In genomic region chr15:79693740-79694139, GRCm38 (mm10) we compare ENCODE assay signal across 9 mouse cellular contexts. TPM values are rescaled to one million over a fixed set of nuclear protein-coding genes. Genes with fewer than 3 reads are reported as not detected.
DNase-seq lines count a peak whose midpoint lies in the region; ATAC-seq and TF ChIP-seq lines count a peak whose summit lies in the region.
"Had no signal": no experiment of that assay in that cellular context is flagged by ENCODE, and none has a peak within 500 bp of the region (broad histone marks: within the 10 kb centered on the region; RNA-seq: fewer than 3 reads in every experiment).

No protein-coding gene starts in this region.

- peak overlapping the region; percentile 45 for H3K4me3 ChIP-seq in bone marrow macrophage, adult 2 months (ENCODE audit: insufficient read depth, low read length)
- H3K4me3 ChIP-seq in liver, postnatal 0 days (ENCODE audit: low read depth, low read length), result peak overlapping the region; percentile 93
- H3K4me3 ChIP-seq in stomach, embryonic 15.5 days (replicated peaks), result no peak overlapping the region

- H3K4me2 ChIP-seq in liver, postnatal 0 days (ENCODE audit: low read depth, low read length), result peak overlapping the region; percentile 99
- H3K4me2 ChIP-seq in stomach, embryonic 15.5 days, result peak overlapping the region; percentile 16

- DNase-seq in layer of hippocampus, adult 9-11 months, result peak; percentile 44
- no peak for DNase-seq in layer of hippocampus, adult 8-10 months (ENCODE audit: low spot score in 2 of 2)
- peak; percentile 48 for DNase-seq in liver, postnatal 0 days
- no peak for DNase-seq in ovary, postnatal 14 days (ENCODE audit: low spot score)
- DNase-seq in gastrocnemius, postnatal 25 days, result no peak
- DNase-seq in adrenal gland, postnatal 25 days, result no peak
- DNase-seq: heart, postnatal 4 days had no signal

- TF ChIP-seq EP300 in liver, postnatal 0 days (IDR thresholded peaks at IDR 0.05; ENCODE audit: low read depth), result no peak

- no peaks in the 10 kb centered on the region for H3K9me3 ChIP-seq in liver, postnatal 0 days (ENCODE audit: low read length)
- H3K9me3 ChIP-seq in stomach, embryonic 15.5 days, result no peaks in the 10 kb centered on the region

- H3K27ac ChIP-seq in bone marrow macrophage, adult 2 months (ENCODE audit: insufficient read depth, low read depth, low read length), result peak overlapping the region; percentile 15; the same call in 1 of the 2 replicates
- H3K27ac ChIP-seq in liver, postnatal 0 days (ENCODE audit: low read depth), result peak overlapping the region; percentile 88
- no peak overlapping the region for H3K27ac ChIP-seq in stomach, embryonic 15.5 days

- TF ChIP-seq CTCF in bone marrow macrophage, adult 2 months (IDR thresholded peaks at IDR 0.05; ENCODE audit: low read depth, low read length), result no peak
- no peak for TF ChIP-seq CTCF in liver, postnatal 0 days (IDR thresholded peaks at IDR 0.05; ENCODE audit: low read depth)

- H3K9ac ChIP-seq in liver, postnatal 0 days (replicated peaks), result peak overlapping the region; percentile 67
- H3K9ac ChIP-seq in stomach, embryonic 15.5 days, result no peak overlapping the region

- WGBS in liver, postnatal 0 days (ENCODE audit: insufficient replicate concordance), result 22% methylated on average over 11 of the region's 11 CpGs
- 82% methylated on average over 11 of the region's 11 CpGs for WGBS in stomach, embryonic 15.5 days

- no peaks in the 10 kb centered on the region for H3K27me3 ChIP-seq in liver, postnatal 0 days (ENCODE audit: insufficient read depth, low read length)
- no peaks in the 10 kb centered on the region for H3K27me3 ChIP-seq in stomach, embryonic 15.5 days (replicated peaks)

- ATAC-seq in liver, postnatal 0 days, result no peak
- ATAC-seq in stomach, embryonic 15.5 days (ENCODE audit: insufficient read depth, low FRiP score, low read depth), result no peak

- peaks cover 19% of the 10 kb centered on the region for H3K36me3 ChIP-seq in liver, postnatal 0 days (replicated peaks; ENCODE audit: insufficient read depth, low read length)
- peaks cover 12% of the 10 kb centered on the region; the same call in 1 of the 2 replicates for H3K36me3 ChIP-seq in stomach, embryonic 15.5 days

- peaks cover 31% of the 10 kb centered on the region for H3K4me1 ChIP-seq in bone marrow macrophage, adult 2 months (ENCODE audit: control insufficient read depth, insufficient read depth, low read length)
- peaks cover 72% of the 10 kb centered on the region for H3K4me1 ChIP-seq in liver, postnatal 0 days (ENCODE audit: insufficient read depth)
- H3K4me1 ChIP-seq in stomach, embryonic 15.5 days, result peaks cover 24% of the 10 kb centered on the region

- TF ChIP-seq POLR2A in bone marrow macrophage, adult 2 months (IDR thresholded peaks at IDR 0.05; ENCODE audit: borderline replicate concordance, low read depth, low read length), result no peak

RNA-seq across cellular contexts. Expression of gene Gtpbp1, which starts 3.1 kb away (rescaled TPM):
- total RNA-seq in layer of hippocampus, adult 8-10 months (2022), result 10 to 100 TPM; 49.4 to 61.5 (median 52.8) TPM
- 27.1 and 32.7 TPM in 2 replicates for polyA plus RNA-seq in bone marrow macrophage, adult 2 months (2012; ENCODE audit: insufficient read depth, insufficient read length, missing spikeins)
- 14.8 and 16.8 TPM in 2 replicates for polyA plus RNA-seq in liver, postnatal 0 days (2015; fragmentation: Nextera tagmentation; extraction: Ambion mirVana)
- 28.2 and 29.3 TPM in 2 replicates for polyA plus RNA-seq in stomach, embryonic 15.5 days (2015; fragmentation: Nextera tagmentation; extraction: Ambion mirVana)
- total RNA-seq in gastrocnemius, postnatal 25 days (2021), result 10 to 100 TPM; 20.4 to 21.7 TPM
- total RNA-seq in adrenal gland, postnatal 25 days (2021), result 30.1 and 34.7 TPM in 2 replicates

RNA-seq across cellular contexts. Expression of gene Josd1, which starts 6.0 kb away (rescaled TPM):
- total RNA-seq in layer of hippocampus, adult 8-10 months (2022), result 10 to 100 TPM; 43.5 to 54.0 (median 46.4) TPM
- polyA plus RNA-seq in bone marrow macrophage, adult 2 months (2012; ENCODE audit: insufficient read depth, insufficient read length, missing spikeins), result 20.2 and 21.0 TPM in 2 replicates
- 13.3 and 13.9 TPM in 2 replicates for polyA plus RNA-seq in liver, postnatal 0 days (2015; fragmentation: Nextera tagmentation; extraction: Ambion mirVana)
- 21.2 and 22.0 TPM in 2 replicates for polyA plus RNA-seq in stomach, embryonic 15.5 days (2015; fragmentation: Nextera tagmentation; extraction: Ambion mirVana)
- 10 to 100 TPM; 12.1 to 16.0 TPM for total RNA-seq in gastrocnemius, postnatal 25 days (2021)
- 26.8 and 27.9 TPM in 2 replicates for total RNA-seq in adrenal gland, postnatal 25 days (2021)

RNA-seq across cellular contexts. Expression of gene Tomm22, which starts 23.1 kb away (rescaled TPM):
- total RNA-seq in layer of hippocampus, adult 8-10 months (2022), result 100 to 1,000 TPM in 3 of 4 experiments, 10 to 100 TPM in 1; 89.4 to 103 (median 101) TPM
- polyA plus RNA-seq in bone marrow macrophage, adult 2 months (2012; ENCODE audit: insufficient read depth, insufficient read length, missing spikeins), result 129 and 135 TPM in 2 replicates
- polyA plus RNA-seq in liver, postnatal 0 days (2015; fragmentation: Nextera tagmentation; extraction: Ambion mirVana), result 123 and 126 TPM in 2 replicates
- polyA plus RNA-seq in stomach, embryonic 15.5 days (2015; fragmentation: Nextera tagmentation; extraction: Ambion mirVana), result 227 and 254 TPM in 2 replicates
- total RNA-seq in gastrocnemius, postnatal 25 days (2021), result 10 to 100 TPM; 67.1 to 72.6 TPM
- total RNA-seq in adrenal gland, postnatal 25 days (2021), result 82.7 and 113 TPM in 2 replicates

RNA-seq across cellular contexts. Expression of gene Cby1, which starts 34.7 kb away (rescaled TPM):
- total RNA-seq in layer of hippocampus, adult 8-10 months (2022), result 10 to 100 TPM; 34.6 to 45.5 (median 38.6) TPM
- polyA plus RNA-seq in bone marrow macrophage, adult 2 months (2012; ENCODE audit: insufficient read depth, insufficient read length, missing spikeins), result 12.5 and 14.7 TPM in 2 replicates
- 8.5 and 8.8 TPM in 2 replicates for polyA plus RNA-seq in liver, postnatal 0 days (2015; fragmentation: Nextera tagmentation; extraction: Ambion mirVana)
- 41.4 and 42.2 TPM in 2 replicates for polyA plus RNA-seq in stomach, embryonic 15.5 days (2015; fragmentation: Nextera tagmentation; extraction: Ambion mirVana)
- 10 to 100 TPM; 14.3 to 15.8 TPM for total RNA-seq in gastrocnemius, postnatal 25 days (2021)
- 15.0 and 24.5 TPM in 2 replicates for total RNA-seq in adrenal gland, postnatal 25 days (2021)

RNA-seq across cellular contexts. Expression of gene Fam227a, which starts 35.0 kb away (rescaled TPM):
- 10 to 100 TPM in 3 of 4 experiments, 1 to 10 TPM in 1; 8.8 to 12.5 (median 11.6) TPM for total RNA-seq in layer of hippocampus, adult 8-10 months (2022)
- polyA plus RNA-seq in bone marrow macrophage, adult 2 months (2012; ENCODE audit: insufficient read depth, insufficient read length, missing spikeins), result 2.2 and 2.6 TPM in 2 replicates
- 0.13 and 0.18 TPM in 2 replicates for polyA plus RNA-seq in liver, postnatal 0 days (2015; fragmentation: Nextera tagmentation; extraction: Ambion mirVana)
- 1.3 and 1.4 TPM in 2 replicates for polyA plus RNA-seq in stomach, embryonic 15.5 days (2015; fragmentation: Nextera tagmentation; extraction: Ambion mirVana)
- under 1 TPM; 0.41 to 0.48 TPM for total RNA-seq in gastrocnemius, postnatal 25 days (2021)
- total RNA-seq in adrenal gland, postnatal 25 days (2021), result 2.9 and 4.1 TPM in 2 replicates

Comparison
In these comparisons a context has a peak if more than half of its experiments do, and no peak if none do; other contexts are left out.
1. DNase-seq: peak in layer of hippocampus, adult 9-11 months (single experiment) and liver, postnatal 0 days (single experiment); none in layer of hippocampus, adult 8-10 months (0 of 2), ovary, postnatal 14 days (single experiment), gastrocnemius, postnatal 25 days (single experiment) and adrenal gland, postnatal 25 days (single experiment).